Mouse (Mus musculus) Patski (cell line): ENCODE results near the gene Gm27021. TPM values are rescaled to one million over a fixed set of nuclear protein-coding genes. Genes with fewer than 3 reads are reported as not detected.
A peak's percentile ranks its signal among the peaks of the same experiment; 100 is the strongest.

Experiments
- ATAC-seq: fragments of 100-300 bp; one replicate; pipeline ENCODE4 v1.8.0; 2021
- CTCF ChIA-PET: fragments of 350-600 bp; sonication (Branson Sonifier 250); formaldehyde crosslinking; loops from one replicate; lab custom pipeline; 2022; ENCODE audit warnings: inconsistent platforms; lab: Charles Lee
- POLR2A ChIA-PET: fragments of 350-600 bp; sonication (Branson Sonifier 250); formaldehyde crosslinking; loops from one replicate; lab custom pipeline; 2022; ENCODE audit warnings: antibody characterized with exemption, inconsistent platforms; lab: Charles Lee
- DNase-seq: peaks from one replicate; pipeline ENCODE4 v3.0.0-alpha.2; 2011; ENCODE audit warnings: low read depth, low spot score
- H3K27me3 ChIP-seq: fragments of 371-371 bp; one replicate; pipeline ENCODE4 v1.5.1; 2021
- CTCF ChIP-seq: fragments of 100-300 bp; IDR thresholded peaks from one replicate; pipeline ENCODE4 v1.5.1; 2021
- in situ Hi-C: fragments of 300-500 bp; cut with MboI; formaldehyde crosslinking; loops from 3 replicates; pipeline ENCODE4 v1.11.1; 2018; ENCODE audit warnings: low pct_unique_long_range_greater_than_20kb, mixed read lengths
- polyA plus RNA-seq: library from polyadenylated mRNA; unstranded; gene quantifications from one replicate; pipeline ENCODE4 v1.2.3, GENCODE M21; 2021

Gene Gm27021
- polyA plus RNA-seq, 1 experiment from 2014 or later, result 1.4 TPM

DNA sequence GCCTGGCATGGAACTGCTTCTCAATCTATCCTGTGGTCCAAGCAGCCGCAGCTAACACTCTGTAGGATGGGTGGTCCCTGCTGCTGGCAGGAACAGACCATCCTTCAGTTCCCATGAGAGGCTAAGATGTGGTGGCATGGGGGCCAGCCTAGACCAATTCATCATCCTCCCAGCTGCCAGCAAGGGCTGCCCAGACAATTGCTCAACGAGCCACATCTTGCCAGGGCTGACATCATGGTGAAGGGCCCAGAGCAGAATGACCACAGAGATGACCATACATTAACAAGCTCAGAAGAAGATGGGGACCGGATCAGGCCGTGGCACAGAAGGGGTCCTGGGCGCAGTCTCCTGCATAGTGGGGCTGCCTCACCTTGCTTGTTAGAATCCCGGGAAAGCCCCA, 57.1 kb downstream of the Gm27021 start:
- POLR2A ChIA-PET, result no interaction called here
- DNase-seq, result no peak
- CTCF ChIA-PET, result interaction anchor here (0.8 to 1.6 kb wide), 2 partner anchors 13 to 15 kb away, joined by 3 to 7 read pairs; no protein-coding TSS in a partner anchor
- in situ Hi-C loops, result loop anchor here (10.0 kb wide), 1 partner anchor 426 kb away; no protein-coding TSS in a partner anchor
- TF ChIP-seq CTCF, result no peak
- ATAC-seq, result no peak
- H3K27me3 ChIP-seq, result no peaks in the 10 kb centered on the region

DNA sequence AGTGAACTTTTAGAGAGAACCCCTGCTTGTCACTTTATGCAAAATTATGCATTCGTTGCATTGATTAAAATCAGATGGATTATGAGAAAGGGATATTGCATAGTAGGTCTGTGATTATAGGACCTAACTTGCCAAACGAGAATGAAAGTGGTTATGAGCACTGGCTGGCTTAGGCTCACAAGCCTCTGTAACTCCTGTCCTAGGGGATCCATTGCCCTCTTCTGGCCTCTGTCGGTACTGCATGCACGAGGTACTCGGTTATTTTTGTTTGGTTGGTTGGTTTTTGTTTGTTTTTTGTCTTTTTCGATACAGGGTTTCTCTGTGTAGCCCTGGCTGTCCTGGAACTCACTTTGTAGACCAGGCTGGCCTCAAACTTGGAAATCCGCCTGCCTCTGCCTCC, 60.0 kb downstream of the Gm27021 start:
- no peak for DNase-seq
- ChIA-PET POLR2A (no interaction called here), CTCF (interaction anchor here (0.9 to 1.5 kb wide), 2 partner anchors 9 to 11 kb away, joined by 3 read pairs; no protein-coding TSS in a partner anchor)
- ATAC-seq, result no peak
- in situ Hi-C loops, result no loop called here
- H3K27me3 ChIP-seq, result no peaks in the 10 kb centered on the region
- peak; percentile 97 for TF ChIP-seq CTCF

DNA sequence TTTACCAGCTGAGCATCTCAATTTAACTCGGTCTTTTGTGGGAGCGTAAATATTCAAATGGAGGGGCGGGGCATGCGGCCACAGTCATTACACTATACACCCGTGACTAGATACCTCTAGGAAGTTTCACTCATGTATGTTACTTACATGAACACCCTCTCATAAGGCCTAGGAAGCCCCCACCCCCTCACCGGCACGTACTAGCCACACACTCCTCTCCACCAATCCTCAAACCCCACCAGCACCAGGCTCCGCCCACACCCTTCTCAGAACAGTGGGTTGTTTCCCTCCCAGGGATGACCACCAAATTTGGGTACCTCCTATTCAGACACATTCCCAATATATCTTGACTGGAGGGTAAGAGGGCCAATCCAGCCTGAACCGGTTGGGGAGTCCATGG, 60.4 kb downstream of the Gm27021 start:
- TF ChIP-seq CTCF, result no peak
- DNase-seq, result no peak
- H3K27me3 ChIP-seq, result no peaks in the 10 kb centered on the region
- in situ Hi-C loops, result no loop called here
- CTCF ChIA-PET, result no interaction called here
- ATAC-seq, result no peak
- POLR2A ChIA-PET, result no interaction called here

DNA sequence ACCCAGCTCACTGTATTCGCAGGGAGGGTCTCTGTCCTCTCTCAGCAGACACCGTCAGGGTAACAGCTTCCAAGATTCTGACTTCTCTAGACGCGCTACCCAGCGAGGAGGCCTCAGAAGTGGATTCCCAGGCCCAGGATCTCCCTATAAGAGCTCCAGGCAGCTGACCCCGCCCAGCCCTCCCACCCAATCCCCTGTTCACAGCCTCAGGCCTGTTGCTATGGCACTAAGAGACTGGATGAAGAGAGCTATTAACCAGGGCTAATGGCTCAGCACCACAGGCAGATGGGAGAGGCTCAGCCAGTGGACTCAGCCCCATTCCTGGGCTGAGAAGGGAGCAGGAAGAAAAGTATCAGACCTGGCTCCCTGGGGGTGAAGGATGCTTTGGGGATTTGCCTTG, 65.2 kb downstream of the Gm27021 start:
- in situ Hi-C loops, result no loop called here
- POLR2A ChIA-PET, result no interaction called here
- H3K27me3 ChIP-seq, result no peaks in the 10 kb centered on the region
- no peak for ATAC-seq
- DNase-seq, result no peak
- CTCF ChIA-PET, result interaction anchor here (0.9 to 1.2 kb wide), 2 partner anchors 15 to 283 kb away, joined by 3 to 4 read pairs; no protein-coding TSS in a partner anchor
- no peak for TF ChIP-seq CTCF

DNA sequence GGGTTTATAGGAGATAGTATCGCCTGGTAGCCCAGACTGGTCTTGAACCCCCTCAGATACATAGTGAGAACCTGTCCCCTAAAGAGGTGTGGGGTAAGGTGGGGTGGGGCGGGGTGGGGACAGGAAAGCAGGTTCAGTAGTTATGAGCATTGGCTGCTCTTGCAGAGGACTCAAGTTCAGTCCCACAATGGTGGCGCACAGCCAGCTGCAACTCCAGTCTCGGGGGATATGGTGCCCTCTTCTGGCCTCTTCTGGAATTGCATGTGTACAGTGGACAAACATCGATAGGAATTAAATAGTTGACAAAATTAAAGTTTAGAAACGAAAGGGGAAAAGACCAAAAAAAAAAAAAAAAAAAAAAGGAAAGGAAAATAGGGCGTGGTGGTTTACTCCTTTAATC, 68.4 kb downstream of the Gm27021 start:
- TF ChIP-seq CTCF, result peak; percentile 73
- POLR2A ChIA-PET, result interaction anchor here (0.6 to 0.7 kb wide), 3 partner anchors 78 to 284 kb away, joined by 4 to 5 read pairs (median 4); no protein-coding TSS in a partner anchor
- H3K27me3 ChIP-seq, result no peaks in the 10 kb centered on the region
- CTCF ChIA-PET, result interaction anchor here (0.7 to 2.2 kb wide), 7 partner anchors 10 to 421 kb away, joined by 3 to 9 read pairs (median 5); no protein-coding TSS in a partner anchor
- no peak for DNase-seq
- ATAC-seq, result no peak
- in situ Hi-C loops, result loop anchor here (5.0 kb wide), 1 partner anchor 272 kb away; no protein-coding TSS in a partner anchor

DNA sequence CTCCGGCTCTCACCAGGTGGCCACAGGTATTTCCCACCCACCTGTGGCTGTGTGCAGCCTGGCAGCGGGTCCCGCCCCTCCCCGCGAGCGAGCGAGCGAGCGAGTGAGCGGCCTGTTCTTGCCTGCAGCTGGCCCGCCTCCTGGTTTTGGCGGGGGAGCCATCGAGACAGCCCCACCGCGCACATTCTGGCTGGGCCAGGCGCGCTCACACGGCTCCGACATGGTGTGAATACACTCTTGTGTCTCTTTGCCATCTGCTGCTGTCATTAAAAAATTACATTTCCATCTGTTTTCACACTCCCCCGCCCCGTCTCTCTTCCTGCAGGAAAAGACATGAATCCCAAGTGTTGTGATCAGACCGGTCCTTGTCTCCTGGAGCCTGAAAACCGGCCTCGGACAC, 69.3 kb downstream of the Gm27021 start:
- DNase-seq (no peak), ATAC-seq (no peak)
- no peaks in the 10 kb centered on the region for H3K27me3 ChIP-seq
- in situ Hi-C loops, result loop anchor here (5.0 kb wide), 1 partner anchor 271 kb away; no protein-coding TSS in a partner anchor
- TF ChIP-seq CTCF, result no peak
- ChIA-PET POLR2A (no interaction called here), CTCF (interaction anchor here (1.8 to 2.2 kb wide), 2 partner anchors 10 to 28 kb away, joined by 6 to 9 read pairs; no protein-coding TSS in a partner anchor)

DNA sequence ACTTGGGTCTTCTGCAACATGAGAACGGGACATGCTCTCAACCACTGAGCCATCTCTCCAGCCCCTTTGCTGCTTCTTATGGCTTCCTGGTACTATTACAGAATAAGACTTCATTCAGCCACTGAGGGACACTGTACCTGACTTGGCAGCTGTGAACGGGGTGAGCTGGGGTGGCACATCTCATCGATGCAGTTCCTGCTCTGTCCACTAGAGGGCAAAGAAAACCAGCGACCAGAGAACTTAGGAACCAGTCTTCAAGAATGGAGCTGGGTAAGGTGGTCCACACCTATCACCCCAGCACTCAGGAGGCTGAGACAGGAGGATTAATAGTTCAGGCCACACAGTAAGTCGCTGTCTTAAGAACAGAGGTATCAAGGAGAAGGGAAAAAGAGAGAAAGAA, 71.9 kb downstream of the Gm27021 start:
- DNase-seq, result no peak
- ChIA-PET CTCF (interaction anchor here (0.7 to 2.2 kb wide), 15 partner anchors 11 to 417 kb away, joined by 3 to 14 read pairs (median 4); no protein-coding TSS in a partner anchor), POLR2A (no interaction called here)
- H3K27me3 ChIP-seq, result no peaks in the 10 kb centered on the region
- peak; percentile 93 for TF ChIP-seq CTCF
- in situ Hi-C loops, result loop anchor here (5.0 kb wide), 1 partner anchor 269 kb away; no protein-coding TSS in a partner anchor
- ATAC-seq, result no peak

DNA sequence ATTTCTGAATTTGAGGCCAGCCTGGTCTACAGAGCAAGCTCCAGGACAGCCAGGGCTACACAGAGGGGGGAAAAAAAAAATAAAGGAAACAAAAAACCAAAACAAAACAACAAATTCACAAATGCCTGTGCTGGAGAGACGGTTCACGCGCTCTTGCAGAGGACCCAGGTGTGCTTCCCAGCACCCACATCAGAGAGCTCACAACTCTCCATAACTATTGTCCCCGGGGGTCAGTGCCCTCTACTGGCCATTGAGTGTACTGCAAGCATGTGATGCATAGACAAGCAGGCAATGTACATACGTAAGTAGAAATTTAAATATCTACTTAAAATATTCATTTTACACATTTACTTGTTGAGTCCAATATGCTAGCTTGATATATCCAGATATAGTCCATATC, 73.3 kb downstream of the Gm27021 start:
- no peak for ATAC-seq
- POLR2A ChIA-PET, result no interaction called here
- CTCF ChIA-PET, result interaction anchor here (0.7 to 1.3 kb wide), 4 partner anchors 15 to 96 kb away, joined by 3 to 4 read pairs (median 4); no protein-coding TSS in a partner anchor

DNA sequence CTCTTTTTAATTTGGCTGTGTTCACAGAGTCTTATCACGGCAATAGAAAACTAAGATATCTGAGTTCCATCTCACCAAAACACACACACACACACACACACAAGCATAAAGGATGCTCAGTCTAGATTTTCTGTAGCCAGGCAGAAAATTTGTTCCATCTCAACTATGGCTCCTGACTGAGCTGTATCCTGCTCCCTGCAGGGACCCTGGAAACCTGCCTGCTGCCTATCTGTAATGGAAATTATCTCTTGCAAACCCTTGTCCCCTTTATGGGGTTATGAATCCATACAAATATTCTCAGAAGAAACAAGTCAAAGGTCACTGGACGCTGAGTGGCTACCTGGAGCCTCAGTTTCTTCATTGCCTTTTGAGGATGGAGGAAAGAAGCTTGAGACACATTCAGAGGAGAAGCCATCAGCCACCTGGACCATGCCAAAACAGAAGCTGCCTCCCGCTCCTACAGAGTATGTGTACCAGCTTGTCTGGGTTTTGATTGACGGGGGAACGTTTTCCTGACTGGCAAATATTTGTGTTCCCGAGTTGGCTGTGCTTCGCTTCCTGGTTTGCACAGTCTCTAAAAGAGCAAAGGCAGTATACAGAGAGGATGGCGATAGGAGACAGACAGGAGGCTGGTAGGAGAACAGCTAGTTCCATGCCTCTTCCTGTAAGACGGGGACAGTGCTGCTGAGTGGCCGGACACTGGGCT, 76.1 kb downstream of the Gm27021 start:
- ChIA-PET CTCF (interaction anchor here (1.0 to 1.1 kb wide), 2 partner anchors 181 to 413 kb away, joined by 3 read pairs; no protein-coding TSS in a partner anchor), POLR2A (no interaction called here)
- no peak for TF ChIP-seq CTCF
- no peak for ATAC-seq
- in situ Hi-C loops, result no loop called here
- DNase-seq, result no peak
- no peaks in the 10 kb centered on the region for H3K27me3 ChIP-seq

More for the DNA sequence above, 73.3 kb downstream of the Gm27021 start:
- DNase-seq, result no peak
- TF ChIP-seq CTCF, result no peak
- in situ Hi-C loops, result no loop called here
- H3K27me3 ChIP-seq, result no peaks in the 10 kb centered on the region

DNA sequence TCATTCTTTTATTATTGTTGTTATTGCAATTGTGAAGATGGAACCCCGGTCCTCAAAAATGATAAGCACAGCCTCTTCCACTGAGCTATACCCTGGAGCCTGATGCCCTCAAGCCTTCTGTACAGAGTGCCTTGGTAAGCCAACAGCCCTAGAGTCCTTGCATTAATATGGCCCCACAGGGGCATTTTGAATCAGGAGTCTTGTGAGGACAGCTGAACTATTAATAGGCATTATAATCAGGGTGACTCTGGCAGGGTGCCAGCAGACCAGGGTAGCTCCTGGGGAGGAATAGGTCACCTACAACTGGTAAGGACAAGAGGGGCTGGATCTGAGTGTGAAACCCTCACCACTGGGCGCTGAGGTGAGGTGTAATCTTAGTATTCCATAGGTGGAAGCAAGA, 78.0 kb downstream of the Gm27021 start:
- CTCF ChIA-PET, result no interaction called here
- POLR2A ChIA-PET, result interaction anchor here (0.6 to 1.0 kb wide), 2 partner anchors 27 to 122 kb away, joined by 3 read pairs; no protein-coding TSS in a partner anchor
- no peak for TF ChIP-seq CTCF
- no peak for DNase-seq
- in situ Hi-C loops, result no loop called here
- H3K27me3 ChIP-seq, result no peaks in the 10 kb centered on the region
- no peak for ATAC-seq
